Mouse (Mus musculus) 3T3-L1 (cell line): ENCODE measurements around the gene Cnr1.

Experiments used
- DNase-seq: peaks from one replicate; pipeline ENCODE4 v3.0.0-alpha.2; 2015; ENCODE audit warnings: low read depth, low spot score

The Cnr1 gene

GRCm38 (mm10) chr4:33941557-33941956 lies 17.2 kb downstream of the Cnr1 start:
- DNase-seq = no peak

GRCm38 (mm10) chr4:33943936-33944335 lies 19.5 kb downstream of the Cnr1 start:
- no peak for DNase-seq

DNA sequence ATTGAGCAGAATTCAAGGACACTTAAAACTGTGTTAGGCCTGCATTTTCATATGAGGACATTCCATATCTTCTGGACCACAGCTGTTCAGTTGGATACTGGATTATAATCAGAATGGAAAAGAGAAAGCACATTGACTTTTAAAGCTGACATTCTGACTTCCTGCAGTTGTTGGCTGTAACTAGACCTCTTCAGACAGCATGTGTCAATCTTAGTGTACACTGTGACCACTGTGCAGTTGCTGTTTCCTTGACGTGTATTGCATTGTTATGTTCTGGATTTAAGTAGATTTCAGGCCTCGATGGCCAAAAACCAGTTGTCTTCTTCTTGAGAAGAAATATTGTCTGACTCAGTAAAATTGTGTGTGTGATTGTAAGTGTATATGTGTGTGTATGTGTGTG lies 21.3 kb downstream of the Cnr1 start:
- DNase-seq = no peak

- DNase-seq = peak; percentile 56
Measured at GRCm38 (mm10) chr4:33947584-33947983, 23.2 kb downstream of the Cnr1 start.

DNA sequence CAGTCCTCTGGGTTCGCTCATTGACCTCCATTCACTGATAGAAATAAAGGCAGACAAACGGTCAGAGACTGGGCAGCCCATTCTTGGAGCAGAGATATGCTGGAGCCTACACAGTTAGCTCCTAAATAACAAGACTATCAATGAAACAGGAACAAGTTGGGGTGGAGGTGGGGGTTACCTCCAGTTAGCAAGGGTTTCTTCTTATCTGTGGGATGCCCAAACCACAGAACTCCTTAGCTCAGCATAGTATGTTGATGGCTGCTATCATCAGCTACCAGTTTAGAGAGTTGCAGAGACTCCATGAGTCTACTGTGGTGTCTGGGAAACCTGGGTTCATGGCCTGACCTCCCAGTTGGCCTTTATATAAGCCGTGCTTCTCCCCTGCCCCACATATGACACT lies 33.0 kb downstream of the Cnr1 start:
- DNase-seq = no peak

GRCm38 (mm10) chr4:33958515-33958914 lies 34.1 kb downstream of the Cnr1 start:
- no peak for DNase-seq

DNA sequence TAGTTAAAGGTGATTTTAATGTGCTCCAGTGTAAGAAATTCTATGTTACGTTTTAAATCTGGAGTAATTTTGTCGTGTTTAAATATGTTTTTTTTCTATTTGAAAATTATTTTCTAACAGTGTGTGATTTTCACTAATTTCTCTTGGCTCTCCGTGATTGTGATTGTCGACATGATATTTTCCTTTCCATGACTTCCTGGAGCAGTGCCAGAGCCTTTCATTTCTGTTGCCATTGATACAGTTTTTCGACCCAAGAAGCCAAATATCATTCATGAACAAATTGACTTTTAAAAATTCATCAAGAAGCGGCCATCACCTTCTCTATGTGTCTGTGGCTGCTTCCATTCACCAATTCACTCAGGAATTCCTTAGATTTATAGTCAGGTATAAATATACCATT lies 35.4 kb downstream of the Cnr1 start:
- no peak for DNase-seq

DNA sequence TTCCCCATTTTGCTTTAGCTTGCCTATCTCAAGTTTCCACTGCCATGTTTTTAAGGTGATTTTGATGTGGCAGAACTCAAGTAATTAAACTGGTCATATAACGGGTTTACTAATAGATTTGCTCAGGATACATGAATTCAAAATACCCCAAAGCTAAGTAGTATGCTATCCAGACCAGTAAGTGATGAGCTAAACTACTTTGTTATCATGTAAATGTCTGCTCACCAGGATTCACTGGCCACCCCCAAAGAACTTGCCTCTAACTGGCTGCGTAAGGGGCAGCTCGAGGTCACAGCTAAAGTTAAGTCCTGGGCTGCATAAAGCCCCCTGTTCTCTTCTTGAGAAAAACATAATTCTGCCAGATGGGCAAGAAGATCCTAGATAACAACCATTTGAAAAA lies 46.3 kb downstream of the Cnr1 start:
- no peak for DNase-seq

GRCm38 (mm10) chr4:33988466-33989089 lies 64.2 kb downstream of the Cnr1 start:
- DNase-seq = no peak

DNA sequence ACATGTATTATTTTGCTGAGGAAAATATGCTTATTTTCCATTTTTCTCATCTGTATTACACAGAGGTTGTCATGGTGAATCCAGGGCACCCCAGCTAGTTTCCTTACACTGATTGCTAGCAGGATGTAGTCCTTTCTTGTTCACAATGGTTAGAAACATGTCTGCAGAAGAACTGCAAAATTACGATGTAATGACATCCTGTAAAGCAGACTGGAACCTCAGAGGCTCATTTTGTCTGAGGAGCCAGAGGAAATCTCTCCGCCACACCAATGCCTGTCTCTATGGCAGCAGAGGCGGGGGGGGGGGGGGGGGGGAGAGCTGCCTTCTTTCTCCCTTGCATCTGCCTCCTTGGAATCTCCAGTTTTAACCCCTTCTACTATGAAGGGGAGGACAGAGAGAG lies 68.3 kb downstream of the Cnr1 start:
- DNase-seq = no peak

- no peak for DNase-seq
Measured at GRCm38 (mm10) chr4:33996382-33996781, 72.0 kb downstream of the Cnr1 start.
